Comparison of ENCODE assay signal across 8 mouse cellular contexts in genomic region chr10:41449684-41450083, GRCm38 (mm10). TPM values are rescaled to one million over a fixed set of nuclear protein-coding genes. Genes with fewer than 3 reads are reported as not detected.
A peak's percentile ranks its signal among the peaks of the same experiment; 100 is the strongest.
DNase-seq lines count a peak whose midpoint lies in the region; ATAC-seq and TF ChIP-seq lines count a peak whose summit lies in the region.

No protein-coding gene starts in this region.

- H3K9ac ChIP-seq in heart, embryonic 15.5 days = peak overlapping the region; percentile 92
- H3K9ac ChIP-seq in embryonic facial prominence, embryonic 11.5 days (replicated peaks; ENCODE audit: low read length) = peak overlapping the region; percentile 80
- H3K9ac ChIP-seq in lung, embryonic 14.5 days = peak overlapping the region; percentile 74

- peak overlapping the region; percentile 82 for H3K4me2 ChIP-seq in heart, embryonic 15.5 days
- H3K4me2 ChIP-seq in embryonic facial prominence, embryonic 11.5 days (ENCODE audit: low read depth, low read length) = peak overlapping the region; percentile 42
- H3K4me2 ChIP-seq in lung, embryonic 14.5 days = peak overlapping the region; percentile 82

- no peak for TF ChIP-seq CTCF in G1E (IDR thresholded peaks at IDR 0.05; ENCODE audit: low read depth, low read length)
- no peak for TF ChIP-seq CTCF in lung, embryonic 14.5 days (IDR thresholded peaks at IDR 0.05; ENCODE audit: low read depth)

- no peaks in the 10 kb centered on the region for H3K9me3 ChIP-seq in heart, embryonic 15.5 days (replicated peaks)
- H3K9me3 ChIP-seq in G1E (replicated peaks) = no peaks in the 10 kb centered on the region
- no peaks in the 10 kb centered on the region for H3K9me3 ChIP-seq in embryonic facial prominence, embryonic 11.5 days (replicated peaks; ENCODE audit: control insufficient read depth, low read length)
- H3K9me3 ChIP-seq in lung, embryonic 14.5 days (ENCODE audit: low read depth, low read length) = no peaks in the 10 kb centered on the region

- 14% methylated on average over 14 of the region's 14 CpGs for WGBS in heart, embryonic 15.5 days
- 14% methylated on average over 14 of the region's 14 CpGs for WGBS in embryonic facial prominence, embryonic 11.5 days
- WGBS in lung, embryonic 14.5 days = 14% methylated on average over 14 of the region's 14 CpGs

- ATAC-seq in heart, embryonic 15.5 days (replicated peaks; ENCODE audit: insufficient number of reproducible peaks, insufficient read depth, low FRiP score, low read depth) = peak; percentile 50
- no peak for ATAC-seq in G1E (ENCODE audit: extremely low read depth, insufficient number of reproducible peaks, low FRiP score, poor library complexity, severe bottlenecking)
- ATAC-seq in embryonic facial prominence, embryonic 11.5 days (replicated peaks; ENCODE audit: insufficient number of reproducible peaks, low FRiP score, low TSS enrichment, low read depth) = peak; percentile 60
- ATAC-seq in inflammation-experienced regulatory T-cells, adult 6 months = peak; percentile 38
- peak; percentile 69 for ATAC-seq in lung, embryonic 14.5 days (ENCODE audit: insufficient read depth)

- peak overlapping the region; percentile 92 for H3K4me3 ChIP-seq in heart, embryonic 15.5 days
- peak overlapping the region; percentile 83 for H3K4me3 ChIP-seq in G1E (ENCODE audit: low read depth, low read length)
- peak overlapping the region; percentile 88 for H3K4me3 ChIP-seq in embryonic facial prominence, embryonic 11.5 days (ENCODE audit: low read depth, low read length)
- H3K4me3 ChIP-seq in lung, embryonic 14.5 days (ENCODE audit: low read depth, low read length) = peak overlapping the region; percentile 89

- no peak for DNase-seq in heart, postnatal 25 days (ENCODE audit: low spot score)
- no peak for DNase-seq in G1E (ENCODE audit: low spot score)
- peak; percentile 51 for DNase-seq in embryonic facial prominence, embryonic 11.5 days (ENCODE audit: low spot score)
- DNase-seq in lung, embryonic 14.5 days = peak; percentile 51
- DNase-seq in right cerebral cortex, postnatal 10 days (ENCODE audit: low spot score in 2 of 2) = peak; percentile 41 to 43
- no peak for DNase-seq in gastrocnemius, adult 8-10 months (ENCODE audit: low spot score in 2 of 2)

- intact Hi-C loops in heart, postnatal 25 days (cut with DNase I) = no loop called here

- 0 out of 2 replicates have a peak, but pooled peaks cover 10% of the 10 kb centered on the region for H3K36me3 ChIP-seq in heart, embryonic 15.5 days
- H3K36me3 ChIP-seq in G1E (replicated peaks) = peaks cover 33% of the 10 kb centered on the region
- H3K36me3 ChIP-seq in embryonic facial prominence, embryonic 11.5 days (replicated peaks; ENCODE audit: control insufficient read depth, insufficient read depth, low read depth, low read length) = peaks cover 3% of the 10 kb centered on the region
- peaks cover 24% of the 10 kb centered on the region for H3K36me3 ChIP-seq in lung, embryonic 14.5 days (ENCODE audit: insufficient read depth)

- H3K27ac ChIP-seq in heart, embryonic 15.5 days = peak overlapping the region; percentile 76
- no peak overlapping the region for H3K27ac ChIP-seq in embryonic facial prominence, embryonic 11.5 days (replicated peaks; ENCODE audit: low read depth, low read length)
- peak overlapping the region; percentile 72 for H3K27ac ChIP-seq in lung, embryonic 14.5 days (ENCODE audit: low read depth)

- H3K4me1 ChIP-seq in heart, embryonic 15.5 days (replicated peaks) = peaks cover 19% of the 10 kb centered on the region
- H3K4me1 ChIP-seq in G1E (ENCODE audit: insufficient read depth, low read depth, low read length) = peaks cover 38% of the 10 kb centered on the region
- no peaks in the 10 kb centered on the region for H3K4me1 ChIP-seq in embryonic facial prominence, embryonic 11.5 days (ENCODE audit: control insufficient read depth, insufficient read depth, low read length)
- H3K4me1 ChIP-seq in lung, embryonic 14.5 days (ENCODE audit: insufficient read depth) = peaks cover 7% of the 10 kb centered on the region

- no peaks in the 10 kb centered on the region for H3K27me3 ChIP-seq in heart, embryonic 15.5 days
- H3K27me3 ChIP-seq in G1E (ENCODE audit: insufficient read depth, low read length) = peaks cover 16% of the 10 kb centered on the region
- no peaks in the 10 kb centered on the region for H3K27me3 ChIP-seq in embryonic facial prominence, embryonic 11.5 days (ENCODE audit: control insufficient read depth, insufficient read depth, low read length)
- H3K27me3 ChIP-seq in lung, embryonic 14.5 days (ENCODE audit: insufficient read depth, low read length) = no peaks in the 10 kb centered on the region

RNA-seq across cellular contexts. Expression of gene Zbtb24, which starts 0.5 kb away (rescaled TPM):
- polyA plus RNA-seq in heart, embryonic 15.5 days (2015; fragmentation: Nextera tagmentation; extraction: Ambion mirVana) = 11.4 and 14.0 TPM in 2 replicates
- total RNA-seq in heart, postnatal 25 days (2021) = 1 to 10 TPM; 7.2 to 8.2 TPM
- total RNA-seq in G1E (2014; fragmentation: Nextera tagmentation) (19.0 and 28.5 TPM in 2 replicates), G1E (2017) (31.9 and 34.0 TPM in 2 replicates)
- 13.7 and 14.0 TPM in 2 replicates for polyA plus RNA-seq in G1E (2012)
- polyA plus RNA-seq in embryonic facial prominence, embryonic 11.5 days (2014; fragmentation: Nextera tagmentation; extraction: Ambion mirVana) = 19.0 and 21.7 TPM in 2 replicates
- 10 to 100 TPM; 21.3 to 33.2 (median 29.7) TPM for polyA plus RNA-seq in inflammation-experienced regulatory T-cells, adult 6 months (2017; shearing (Covaris generic))
- polyA plus RNA-seq in lung, embryonic 14.5 days (2014; fragmentation: Nextera tagmentation; extraction: Ambion mirVana) = 17.1 and 19.2 TPM in 2 replicates
- total RNA-seq in gastrocnemius, adult 8-10 months (2022) = 1 to 10 TPM; 4.0 to 6.4 (median 4.7) TPM

RNA-seq across cellular contexts. Expression of gene Mical1, which starts 26.4 kb away (rescaled TPM):
- 35.0 and 41.4 TPM in 2 replicates for polyA plus RNA-seq in heart, embryonic 15.5 days (2015; fragmentation: Nextera tagmentation; extraction: Ambion mirVana)
- 10 to 100 TPM; 11.5 to 15.6 TPM for total RNA-seq in heart, postnatal 25 days (2021)
- total RNA-seq in G1E (2014; fragmentation: Nextera tagmentation) (29.6 and 34.6 TPM in 2 replicates), G1E (2017) (24.9 and 26.7 TPM in 2 replicates)
- polyA plus RNA-seq in G1E (2012) = 38.7 and 48.6 TPM in 2 replicates
- polyA plus RNA-seq in embryonic facial prominence, embryonic 11.5 days (2014; fragmentation: Nextera tagmentation; extraction: Ambion mirVana) = 29.2 and 30.4 TPM in 2 replicates
- 100 to 1,000 TPM in 2 of 3 experiments, 10 to 100 TPM in 1; 84.9 to 115 (median 101) TPM for polyA plus RNA-seq in inflammation-experienced regulatory T-cells, adult 6 months (2017; shearing (Covaris generic))
- 75.1 and 78.7 TPM in 2 replicates for polyA plus RNA-seq in lung, embryonic 14.5 days (2014; fragmentation: Nextera tagmentation; extraction: Ambion mirVana)
- 1 to 10 TPM; 2.2 to 4.0 (median 3.5) TPM for total RNA-seq in gastrocnemius, adult 8-10 months (2022)

RNA-seq across cellular contexts. Expression of gene Smpd2, which starts 40.5 kb away (rescaled TPM):
- polyA plus RNA-seq in heart, embryonic 15.5 days (2015; fragmentation: Nextera tagmentation; extraction: Ambion mirVana) = 50.5 and 53.7 TPM in 2 replicates
- total RNA-seq in heart, postnatal 25 days (2021) = 10 to 100 TPM; 38.3 to 38.6 TPM
- total RNA-seq in G1E (2014; fragmentation: Nextera tagmentation) (12.6 and 13.6 TPM in 2 replicates), G1E (2017) (6.6 and 9.1 TPM in 2 replicates)
- 12.2 and 12.9 TPM in 2 replicates for polyA plus RNA-seq in G1E (2012)
- polyA plus RNA-seq in embryonic facial prominence, embryonic 11.5 days (2014; fragmentation: Nextera tagmentation; extraction: Ambion mirVana) = 51.4 and 58.5 TPM in 2 replicates
- polyA plus RNA-seq in inflammation-experienced regulatory T-cells, adult 6 months (2017; shearing (Covaris generic)) = 10 to 100 TPM; 19.3 to 29.5 (median 27.7) TPM
- polyA plus RNA-seq in lung, embryonic 14.5 days (2014; fragmentation: Nextera tagmentation; extraction: Ambion mirVana) = 61.4 and 62.4 TPM in 2 replicates
- 1 to 10 TPM; 6.8 to 10.0 (median 9.5) TPM for total RNA-seq in gastrocnemius, adult 8-10 months (2022)

RNA-seq across cellular contexts. Expression of gene Ppil6, which starts 40.6 kb away (rescaled TPM):
- polyA plus RNA-seq in heart, embryonic 15.5 days (2015; fragmentation: Nextera tagmentation; extraction: Ambion mirVana) = 1.4 and 2.2 TPM in 2 replicates
- 1 to 10 TPM; 1.4 to 1.5 TPM for total RNA-seq in heart, postnatal 25 days (2021)
- total RNA-seq in G1E (2014; fragmentation: Nextera tagmentation) = not detected in 2 replicates
- 0.16 and 0.29 TPM in 2 replicates for total RNA-seq in G1E (2017)
- 0.12 and 0.14 TPM in 2 replicates for polyA plus RNA-seq in G1E (2012)
- 0.32 and 0.86 TPM in 2 replicates for polyA plus RNA-seq in embryonic facial prominence, embryonic 11.5 days (2014; fragmentation: Nextera tagmentation; extraction: Ambion mirVana)
- not detected for polyA plus RNA-seq in inflammation-experienced regulatory T-cells, adult 6 months (2017; shearing (Covaris generic))
- polyA plus RNA-seq in lung, embryonic 14.5 days (2014; fragmentation: Nextera tagmentation; extraction: Ambion mirVana) = 0.73 and 1.2 TPM in 2 replicates
- total RNA-seq in gastrocnemius, adult 8-10 months (2022) = not detected

Comparison
In these comparisons a context has a peak if more than half of its experiments do, and no peak if none do; other contexts are left out.
1. DNase-seq: peak in embryonic facial prominence, embryonic 11.5 days (single experiment), lung, embryonic 14.5 days (single experiment) and right cerebral cortex, postnatal 10 days (2 of 2); none in heart, postnatal 25 days (single experiment), G1E (single experiment) and gastrocnemius, adult 8-10 months (0 of 2).
2. Peak in every context shown above with its lines, with median percentiles within 50 percentile points of each other: H3K4me2 ChIP-seq, H3K4me3 ChIP-seq and H3K9ac ChIP-seq.